14 mouse cellular contexts compared by ENCODE assay signal in genomic region chr11:35480146-35480545, GRCm38 (mm10).
A peak's percentile ranks its signal among the peaks of the same experiment; 100 is the strongest.
DNase-seq lines count a peak whose midpoint lies in the region; ATAC-seq and TF ChIP-seq lines count a peak whose summit lies in the region.
"Had no signal": no experiment of that assay in that cellular context is flagged by ENCODE, and none has a peak within 500 bp of the region (broad histone marks: within the 10 kb centered on the region; RNA-seq: fewer than 3 reads in every experiment).

No protein-coding gene starts in this region.

- H3K36me3 ChIP-seq in ES-E14 (ENCODE audit: control insufficient read depth, insufficient read depth, low read length, poor library complexity, severe bottlenecking) = no peaks in the 10 kb centered on the region
- no peaks in the 10 kb centered on the region for H3K36me3 ChIP-seq in hindbrain, embryonic 10.5 days
- H3K36me3 ChIP-seq in midbrain, embryonic 14.5 days (ENCODE audit: control insufficient read depth, insufficient read depth, low read length) = no peaks in the 10 kb centered on the region
- H3K36me3 ChIP-seq in intestine, embryonic 16.5 days (ENCODE audit: control insufficient read depth, insufficient read depth, low read length) = no peaks in the 10 kb centered on the region
- H3K36me3 ChIP-seq: liver, embryonic 15.5 days had no signal

- WGBS in hindbrain, embryonic 10.5 days = 26% methylated on average over 8 of the region's 8 CpGs
- 4% methylated on average over 8 of the region's 8 CpGs for WGBS in midbrain, embryonic 14.5 days
- 47% methylated on average over 8 of the region's 8 CpGs for WGBS in intestine, embryonic 16.5 days

- peak; percentile 17 to 31 for DNase-seq in layer of hippocampus, adult 2 months (ENCODE audit: low spot score in 2 of 2)
- DNase-seq in layer of hippocampus, adult 8-10 months (ENCODE audit: low spot score in 2 of 2) = no peak
- DNase-seq in ES-E14 (ENCODE audit: low read depth, low spot score) = peak; percentile 15
- DNase-seq in hindbrain, embryonic 10.5 days (ENCODE audit: low spot score) = peak; percentile 38
- DNase-seq in midbrain, embryonic 14.5 days = peak; percentile 54
- no peak for DNase-seq in adrenal gland, adult (ENCODE audit: inconsistent age in 2 of 2, low spot score in 1 of 2)
- DNase-seq: adrenal gland, postnatal 14 days; heart, adult 11 months; kidney, adult 18-20 months; thymus, adult 2 months had no signal

- H3K4me1 ChIP-seq in ES-E14 (ENCODE audit: control insufficient read depth in 2 of 2, insufficient read depth in 2 of 2, low read length in 2 of 2, poor library complexity in 1 of 2) = peaks cover 0 to 4% of the 10 kb centered on the region in 2 experiments; a peak in 1 of 4 replicates
- H3K4me1 ChIP-seq in hindbrain, embryonic 10.5 days (replicated peaks) = peaks cover 37% of the 10 kb centered on the region
- H3K4me1 ChIP-seq in midbrain, embryonic 14.5 days (ENCODE audit: control insufficient read depth, insufficient read depth, low read length) = 0 out of 2 replicates have a peak, but pooled peaks cover 2% of the 10 kb centered on the region
- no peaks in the 10 kb centered on the region for H3K4me1 ChIP-seq in intestine, embryonic 16.5 days (ENCODE audit: control insufficient read depth, insufficient read depth, low read length)

- no peak overlapping the region for H3K9ac ChIP-seq in ES-E14 (ENCODE audit: insufficient read depth, low read depth, low read length, poor library complexity, severe bottlenecking)
- no peak overlapping the region for H3K9ac ChIP-seq in midbrain, embryonic 14.5 days (replicated peaks; ENCODE audit: low read length)
- no peak overlapping the region for H3K9ac ChIP-seq in intestine, embryonic 16.5 days (ENCODE audit: low read depth, low read length)
- H3K9ac ChIP-seq: liver, embryonic 15.5 days had no signal

- peak overlapping the region; percentile 64 for H3K27ac ChIP-seq in layer of hippocampus, adult 2 months
- no peak overlapping the region for H3K27ac ChIP-seq in ES-E14 (ENCODE audit: insufficient read depth, low read depth, low read length, poor library complexity, severe bottlenecking)
- peak overlapping the region; percentile 51 for H3K27ac ChIP-seq in hindbrain, embryonic 10.5 days
- no peak overlapping the region for H3K27ac ChIP-seq in midbrain, embryonic 14.5 days (replicated peaks; ENCODE audit: low read depth, low read length)
- no peak overlapping the region for H3K27ac ChIP-seq in intestine, embryonic 16.5 days (ENCODE audit: low read length)
- H3K27ac ChIP-seq: limb, embryonic 10.5 days; liver, embryonic 15.5 days had no signal

- TF ChIP-seq CTCF in layer of hippocampus, adult 2 months (conservative IDR thresholded peaks at IDR 0.05) = no peak

- H3K4me3 ChIP-seq in layer of hippocampus, adult 2 months = no peak overlapping the region
- H3K4me3 ChIP-seq in ES-E14 (ENCODE audit: insufficient read depth in 1 of 2, low read depth in 1 of 2, low read length in 2 of 2, poor library complexity in 1 of 2, severe bottlenecking in 1 of 2) = no peak overlapping the region
- no peak overlapping the region for H3K4me3 ChIP-seq in hindbrain, embryonic 10.5 days
- H3K4me3 ChIP-seq in midbrain, embryonic 14.5 days (replicated peaks; ENCODE audit: low read depth, low read length) = no peak overlapping the region
- no peak overlapping the region for H3K4me3 ChIP-seq in intestine, embryonic 16.5 days (ENCODE audit: low read length)
- H3K4me3 ChIP-seq: erythroblast, embryonic 14.5 days; limb, embryonic 10.5 days; liver, embryonic 15.5 days had no signal

- no peaks in the 10 kb centered on the region for H3K9me3 ChIP-seq in ES-E14 (ENCODE audit: control insufficient read depth, insufficient read depth, low read depth, low read length)
- 0 out of 2 replicates have a peak, but pooled peaks cover 3% of the 10 kb centered on the region for H3K9me3 ChIP-seq in hindbrain, embryonic 10.5 days
- no peaks in the 10 kb centered on the region for H3K9me3 ChIP-seq in midbrain, embryonic 14.5 days (ENCODE audit: control insufficient read depth, low read length)
- no peaks in the 10 kb centered on the region for H3K9me3 ChIP-seq in intestine, embryonic 16.5 days (ENCODE audit: control insufficient read depth, low read length)
- H3K9me3 ChIP-seq: limb, embryonic 10.5 days; liver, embryonic 15.5 days had no signal

- in situ Hi-C loops in ES-E14 (cut with MboI; ENCODE audit: low sequenced_read_pairs in 2 of 2, unreplicated experiment in 2 of 2) = no loop called here

- H3K27me3 ChIP-seq in hindbrain, embryonic 10.5 days (ENCODE audit: insufficient read depth, poor library complexity, severe bottlenecking) = peaks cover 18% of the 10 kb centered on the region; the same call in 1 of the 2 replicates
- H3K27me3 ChIP-seq in midbrain, embryonic 14.5 days (ENCODE audit: control insufficient read depth, insufficient read depth, low read length) = no peaks in the 10 kb centered on the region
- no peaks in the 10 kb centered on the region for H3K27me3 ChIP-seq in intestine, embryonic 16.5 days (replicated peaks; ENCODE audit: control insufficient read depth, insufficient read depth, low read length)
- H3K27me3 ChIP-seq: liver, embryonic 15.5 days had no signal

- ATAC-seq in midbrain, embryonic 14.5 days (ENCODE audit: low FRiP score, low TSS enrichment) = no peak
- ATAC-seq in intestine, embryonic 16.5 days = no peak

- no peak overlapping the region for H3K4me2 ChIP-seq in midbrain, embryonic 14.5 days (ENCODE audit: low read length)
- H3K4me2 ChIP-seq in intestine, embryonic 16.5 days (ENCODE audit: low read depth, low read length) = no peak overlapping the region
- H3K4me2 ChIP-seq: liver, embryonic 15.5 days had no signal

TF ChIP-seq in ES-E14, 5 proteins besides CTCF, POLR2A, EP300 and RAD21:
- TF ChIP-seq CHD2 (IDR thresholded peaks at IDR 0.05; ENCODE audit: low read depth, low read length) (no peak), HCFC1 (IDR thresholded peaks at IDR 0.05; ENCODE audit: borderline replicate concordance, insufficient read depth, low read length) (no peak), ZC3H11A (IDR thresholded peaks at IDR 0.05; ENCODE audit: borderline replicate concordance, low read depth, low read length) (no peak), ZNF384 (IDR thresholded peaks at IDR 0.05; ENCODE audit: low read depth, low read length) (no peak), MAFK (IDR thresholded peaks at IDR 0.05; ENCODE audit: insufficient read depth, low read depth, low read length) (no peak)

Comparison
In these comparisons a context has a peak if more than half of its experiments do, and no peak if none do; other contexts are left out.
1. DNase-seq: peak in layer of hippocampus, adult 2 months (2 of 2), ES-E14 (single experiment), hindbrain, embryonic 10.5 days (single experiment) and midbrain, embryonic 14.5 days (single experiment); none in layer of hippocampus, adult 8-10 months (0 of 2) and adrenal gland, adult (0 of 2).
2. H3K27ac ChIP-seq: peak in layer of hippocampus, adult 2 months (single experiment) and hindbrain, embryonic 10.5 days (single experiment); none in ES-E14 (single experiment), midbrain, embryonic 14.5 days (single experiment) and intestine, embryonic 16.5 days (single experiment).